Mouse (Mus musculus): ENCODE measurements around the gene Fgfr2. TPM values are rescaled to one million over a fixed set of nuclear protein-coding genes. Genes with fewer than 3 reads are reported as not detected.

Gene Fgfr2
- total RNA-seq, 2 experiments from 2014 or later = not detected

DNA sequence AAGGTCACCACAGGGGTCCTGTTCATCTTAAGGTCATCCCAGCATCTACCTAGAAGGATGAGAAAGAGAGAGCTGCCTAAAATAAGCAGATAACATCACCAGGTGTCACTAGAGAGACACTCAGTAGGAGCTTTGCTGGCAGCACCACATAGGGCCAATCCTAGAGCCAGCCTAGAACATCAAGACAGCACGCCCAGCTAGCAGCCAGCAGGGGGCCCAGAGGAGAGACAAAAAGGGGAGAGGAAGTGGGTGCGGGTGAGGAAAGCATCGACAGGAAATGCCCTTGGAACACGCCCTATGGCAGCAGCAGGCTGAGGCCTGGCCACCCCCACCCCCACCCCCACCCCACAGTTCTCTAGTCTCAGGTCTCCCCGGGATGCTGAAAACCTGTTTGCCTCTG lies 388.0 kb downstream of the Fgfr2 start:
- ATAC-seq (replicated peaks; ENCODE audit: poor library complexity) = peak; percentile 88

DNA sequence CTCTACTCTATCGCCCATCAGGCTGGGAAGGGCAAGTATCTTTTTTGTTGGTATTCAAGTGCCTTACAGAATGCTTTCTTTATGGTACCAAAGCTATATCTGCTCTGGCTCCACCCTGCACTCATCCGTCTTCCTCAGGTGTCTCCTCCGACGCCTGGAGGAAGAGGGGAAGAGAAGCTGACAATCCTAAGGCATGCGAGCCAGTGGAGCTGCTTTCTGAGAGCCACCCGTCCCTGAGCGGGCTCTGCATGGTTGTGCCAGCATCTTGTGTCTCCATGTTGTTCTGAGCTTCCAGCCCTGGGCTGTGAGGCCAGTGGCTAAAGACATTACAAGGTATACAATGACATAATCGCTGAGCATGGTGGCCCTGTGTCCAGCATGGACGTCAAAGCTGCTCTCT lies 388.9 kb downstream of the Fgfr2 start:
- ATAC-seq (replicated peaks; ENCODE audit: poor library complexity) = no peak

DNA sequence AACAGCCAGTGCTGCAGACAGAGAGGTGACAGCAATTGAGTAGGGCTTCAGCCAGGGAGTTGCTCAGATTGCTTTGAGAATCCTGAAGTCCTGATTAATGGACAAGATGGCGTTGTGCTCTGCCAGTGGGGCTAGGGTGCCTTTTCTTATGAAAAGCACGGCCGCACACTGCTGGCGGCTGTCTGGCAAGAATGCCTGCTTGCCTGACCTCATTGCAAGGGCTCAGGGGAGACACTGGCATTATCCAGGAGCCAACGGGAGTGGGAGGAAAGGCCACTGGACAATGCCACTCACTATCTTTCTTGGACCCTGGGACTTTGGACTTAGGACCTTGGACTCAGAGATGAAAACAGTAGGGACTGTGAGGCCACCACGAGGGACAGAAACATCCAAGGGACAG lies 389.6 kb downstream of the Fgfr2 start:
- no peak for ATAC-seq (replicated peaks; ENCODE audit: poor library complexity)

DNA sequence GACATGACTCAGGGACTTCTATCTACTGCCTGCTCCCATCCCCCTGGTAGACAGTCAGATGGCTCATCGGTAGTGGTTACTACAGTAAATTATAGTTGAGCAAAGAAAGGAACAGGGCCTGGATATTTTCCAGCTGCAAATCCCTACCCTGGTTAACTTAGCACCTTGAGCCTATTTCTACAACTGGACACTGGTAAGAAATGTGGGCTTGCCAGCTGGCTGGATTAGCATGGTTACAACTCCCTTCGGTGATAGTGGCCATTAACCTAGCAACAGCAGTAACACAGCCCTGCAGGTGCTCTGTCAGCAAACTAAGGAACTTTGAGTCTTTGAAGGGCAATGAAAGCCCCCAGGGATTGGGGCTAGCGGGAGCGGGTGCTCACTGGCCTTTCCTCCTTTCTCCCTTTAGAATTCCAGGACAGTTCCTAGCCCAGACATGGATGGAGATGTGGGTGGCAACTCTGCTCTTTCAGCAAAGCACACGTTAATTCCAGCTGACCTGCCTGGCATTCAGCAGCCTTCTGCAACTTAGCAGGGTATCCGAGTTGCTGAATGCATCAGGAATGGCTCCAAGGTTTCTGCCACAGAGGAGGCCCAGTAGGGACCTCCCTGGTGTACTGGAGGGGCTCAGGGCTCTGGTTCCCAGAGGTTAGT lies 390.9 kb downstream of the Fgfr2 start:
- no peak for ATAC-seq (replicated peaks; ENCODE audit: poor library complexity)

DNA sequence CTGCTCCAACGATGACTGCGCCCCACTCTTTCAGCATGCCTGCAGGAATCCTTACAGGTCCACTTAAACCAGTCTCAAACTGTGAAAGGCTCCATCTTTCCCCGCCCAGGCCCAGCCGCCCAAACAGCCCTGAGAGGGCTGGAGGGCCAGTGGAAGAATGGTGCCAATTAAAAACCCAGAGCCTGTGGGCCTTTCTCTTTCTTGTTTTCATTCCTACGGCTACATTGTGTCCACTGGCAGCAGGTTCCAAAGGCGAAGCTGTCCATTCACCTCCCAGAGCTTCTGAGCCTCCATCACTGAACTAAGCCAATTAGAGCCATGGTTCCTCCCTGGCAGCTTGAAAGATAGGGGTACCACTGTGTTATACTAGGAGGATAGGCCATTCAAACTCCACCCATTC lies 391.6 kb downstream of the Fgfr2 start:
- ATAC-seq (replicated peaks; ENCODE audit: poor library complexity) = no peak

DNA sequence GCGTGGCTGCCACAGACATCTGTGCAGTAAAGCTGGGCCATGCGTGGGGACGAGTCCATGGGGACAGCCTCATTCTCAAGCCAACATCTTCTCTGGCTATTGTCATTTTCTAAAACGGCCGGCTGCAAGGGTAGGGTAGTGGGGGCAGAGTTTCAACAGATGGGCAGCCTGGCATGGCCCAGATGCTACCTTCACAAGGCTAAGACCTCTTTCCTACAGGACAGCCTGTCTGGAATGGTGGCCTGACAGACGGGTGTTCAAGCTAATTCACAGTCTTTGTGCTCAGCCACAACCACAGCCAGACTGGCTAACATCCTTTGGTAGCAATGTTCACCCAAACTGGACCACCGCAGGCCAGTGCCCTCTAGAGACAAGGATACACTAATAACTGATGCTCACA lies 392.6 kb downstream of the Fgfr2 start:
- no peak for ATAC-seq (replicated peaks; ENCODE audit: poor library complexity)

DNA sequence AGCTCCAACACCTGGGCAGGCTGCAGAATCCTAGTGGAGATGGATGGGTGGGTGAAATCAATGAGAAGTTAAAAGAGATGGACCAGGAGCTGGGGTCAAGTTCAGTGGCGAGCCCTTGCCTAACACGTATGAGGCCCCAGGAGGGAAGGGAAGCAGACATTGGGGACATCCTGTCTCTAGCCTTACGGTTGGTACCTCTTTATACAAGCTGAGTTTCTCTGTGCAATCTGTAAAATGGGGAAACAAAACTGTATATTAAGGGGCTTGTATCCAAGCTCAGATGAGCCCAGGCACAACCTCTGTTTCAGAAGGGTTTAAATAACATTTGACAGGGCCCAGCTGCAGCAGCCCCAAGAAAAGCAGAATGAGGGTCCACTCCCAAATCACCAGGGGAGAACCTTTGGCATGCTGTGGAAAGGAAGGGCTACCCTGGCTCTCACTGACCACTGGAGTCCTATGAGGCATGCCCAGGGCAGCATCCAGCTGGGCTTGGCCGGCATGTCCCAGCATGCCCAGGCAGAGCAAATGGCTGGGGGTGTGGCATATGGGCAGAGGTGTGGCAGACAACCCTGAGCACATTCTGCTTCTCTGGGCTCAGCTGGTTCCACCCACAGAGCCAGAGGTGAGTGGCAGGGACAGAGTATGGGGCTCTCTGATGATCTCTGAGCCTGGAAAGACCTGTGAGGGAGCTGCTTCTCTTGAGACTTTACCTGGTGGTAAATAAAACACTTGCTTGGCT lies 393.9 kb downstream of the Fgfr2 start:
- ATAC-seq (replicated peaks; ENCODE audit: poor library complexity) = peak; percentile 49

DNA sequence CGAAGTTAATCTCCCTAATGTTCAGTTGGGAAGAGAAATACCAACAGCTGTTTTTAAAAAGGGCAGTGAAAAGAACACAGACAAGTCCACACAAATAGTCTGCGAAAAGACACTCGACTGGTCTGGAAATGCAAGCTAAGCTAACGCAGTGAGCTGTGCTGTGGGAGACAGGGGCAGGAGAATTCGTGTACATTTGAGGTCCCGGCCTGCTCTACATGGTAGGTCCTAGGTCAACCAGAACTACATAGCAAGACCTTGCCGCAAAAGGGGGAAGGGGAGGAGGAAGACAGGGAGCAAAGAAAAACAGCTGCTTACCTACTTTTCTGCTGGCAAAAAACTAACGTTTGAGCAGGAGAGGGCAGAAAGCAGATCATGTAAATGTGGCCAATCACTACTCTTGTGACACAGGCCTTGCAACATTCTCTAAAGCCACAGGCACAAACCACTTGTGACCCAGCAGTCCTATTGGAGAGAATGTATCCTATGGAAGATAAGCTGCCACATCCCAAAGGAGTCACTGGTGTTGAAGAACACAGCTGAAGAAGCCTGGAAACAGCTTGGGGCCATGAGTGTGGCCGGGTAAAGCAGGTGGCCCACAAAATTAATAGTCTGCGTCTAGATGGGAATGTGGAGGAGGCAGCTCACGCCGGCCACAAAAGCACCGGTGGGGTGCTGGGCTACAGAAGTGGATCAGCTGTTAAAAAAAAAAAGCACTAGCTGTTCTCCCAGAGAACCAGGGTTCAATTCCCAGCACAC lies 396.9 kb downstream of the Fgfr2 start:
- ATAC-seq (replicated peaks; ENCODE audit: poor library complexity) = peak; percentile 70

DNA sequence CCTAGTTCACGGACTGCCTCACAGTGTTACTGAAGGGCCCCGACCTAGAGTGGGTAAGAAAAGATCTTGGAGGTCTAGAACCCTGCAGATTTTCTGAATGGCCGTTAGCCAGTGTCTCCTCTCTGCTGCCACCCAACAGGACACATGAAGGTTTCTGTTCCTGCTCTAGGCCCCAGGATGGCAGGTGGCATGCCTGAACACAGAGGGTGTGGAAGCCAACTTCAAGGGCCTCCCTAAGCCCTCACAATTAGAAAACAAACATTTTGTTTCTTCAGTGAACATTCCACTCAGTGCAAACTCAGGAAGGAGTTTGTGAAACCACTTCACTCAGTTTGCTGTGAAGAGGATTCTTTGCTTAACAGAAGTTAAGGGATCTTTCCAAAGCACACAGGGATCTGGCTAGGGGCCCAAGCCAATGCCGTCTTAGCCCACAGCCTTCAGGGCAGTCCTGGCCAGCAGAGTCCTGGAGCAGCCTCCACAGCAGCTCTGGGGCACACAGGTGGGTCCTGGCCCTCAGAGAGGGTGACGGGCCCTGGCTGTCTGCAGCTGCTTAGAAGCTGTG lies 398.6 kb downstream of the Fgfr2 start:
- no peak for ATAC-seq (replicated peaks; ENCODE audit: poor library complexity)

DNA sequence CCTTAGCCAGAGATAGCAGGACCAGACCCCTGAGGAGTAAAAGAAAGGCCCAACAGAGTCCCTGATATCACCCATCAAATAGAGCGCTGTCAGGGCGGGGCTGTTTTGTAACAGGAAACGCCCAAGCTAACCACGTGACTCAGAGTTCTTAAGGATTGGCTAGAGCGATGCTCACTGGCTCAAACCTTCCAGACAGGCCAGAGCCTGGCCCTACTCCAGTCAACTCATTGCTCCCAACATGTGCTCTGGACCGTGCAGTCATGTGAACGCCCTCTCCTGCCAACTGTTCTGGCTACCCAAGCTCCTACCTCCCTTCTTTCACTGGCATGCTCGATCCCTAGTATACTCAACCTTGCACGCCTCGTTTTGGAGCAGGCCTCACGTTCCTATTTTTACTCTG lies 399.2 kb downstream of the Fgfr2 start:
- ATAC-seq (replicated peaks; ENCODE audit: poor library complexity) = peak; percentile 65

DNA sequence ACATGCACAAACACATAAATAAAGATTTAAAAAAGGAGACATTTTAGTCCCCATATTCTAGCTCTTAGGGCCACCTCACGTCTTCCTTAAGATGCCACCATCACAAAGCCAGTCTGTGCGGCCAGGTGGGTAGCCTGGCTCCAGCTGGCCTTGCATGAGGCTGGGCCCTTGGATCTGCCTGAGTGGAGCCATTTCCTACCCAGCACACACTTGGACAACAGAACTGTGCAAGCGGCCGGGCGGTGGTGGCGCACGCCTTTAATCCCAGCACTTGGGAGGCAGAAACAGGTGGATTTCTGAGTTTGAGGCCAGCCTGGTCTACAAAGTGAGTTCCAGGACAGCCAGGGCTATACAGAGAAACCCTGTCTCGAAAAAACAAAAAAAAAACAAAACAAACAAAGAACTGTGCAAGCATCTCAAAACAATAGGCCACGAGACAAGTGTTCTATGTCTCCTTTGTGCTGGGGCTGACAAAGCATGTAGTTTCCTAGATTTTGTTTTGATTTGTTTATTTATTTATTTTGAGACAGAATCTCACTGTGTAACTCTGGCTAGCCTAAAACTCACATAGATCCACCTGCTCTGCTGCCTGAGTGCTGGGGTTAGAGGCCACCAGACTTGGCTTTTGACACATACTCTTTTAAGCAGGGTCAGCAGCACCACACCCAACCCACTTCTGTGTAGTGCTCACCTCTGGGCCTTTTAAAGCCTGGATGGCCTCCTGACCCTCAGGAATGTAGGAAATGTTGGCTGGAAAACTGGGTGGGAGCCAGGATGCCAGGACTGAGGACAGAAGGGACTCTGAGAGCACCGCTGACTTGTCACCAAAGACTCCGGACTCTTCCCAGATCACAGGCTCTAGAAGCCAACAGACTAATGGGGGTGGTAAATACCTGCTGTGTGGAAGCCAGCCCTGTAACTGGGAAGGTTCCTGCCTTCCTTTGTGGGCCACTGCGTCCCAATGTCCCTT lies 400.5 kb downstream of the Fgfr2 start:
- no peak for ATAC-seq (replicated peaks; ENCODE audit: poor library complexity)

DNA sequence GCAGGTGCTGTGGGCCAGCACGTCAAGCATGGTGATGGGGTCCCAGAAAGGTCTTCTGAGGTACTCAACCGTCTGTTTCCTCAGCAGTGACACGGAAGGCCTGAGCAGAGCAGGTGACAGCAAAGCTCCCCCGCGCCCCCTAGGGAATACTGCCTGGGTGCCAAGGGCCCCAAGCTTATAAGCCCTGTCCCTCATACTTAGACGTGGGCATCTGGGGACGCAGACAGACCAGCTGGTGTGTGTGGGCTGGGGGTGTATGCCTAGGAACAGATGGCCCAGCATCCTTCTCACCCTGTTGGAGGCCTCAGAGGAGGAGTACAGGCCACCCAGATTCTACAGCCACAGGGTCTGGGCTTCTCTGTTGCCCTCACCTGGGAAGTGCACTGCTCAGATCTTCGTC lies 402.6 kb downstream of the Fgfr2 start:
- ATAC-seq (replicated peaks; ENCODE audit: poor library complexity) = no peak

DNA sequence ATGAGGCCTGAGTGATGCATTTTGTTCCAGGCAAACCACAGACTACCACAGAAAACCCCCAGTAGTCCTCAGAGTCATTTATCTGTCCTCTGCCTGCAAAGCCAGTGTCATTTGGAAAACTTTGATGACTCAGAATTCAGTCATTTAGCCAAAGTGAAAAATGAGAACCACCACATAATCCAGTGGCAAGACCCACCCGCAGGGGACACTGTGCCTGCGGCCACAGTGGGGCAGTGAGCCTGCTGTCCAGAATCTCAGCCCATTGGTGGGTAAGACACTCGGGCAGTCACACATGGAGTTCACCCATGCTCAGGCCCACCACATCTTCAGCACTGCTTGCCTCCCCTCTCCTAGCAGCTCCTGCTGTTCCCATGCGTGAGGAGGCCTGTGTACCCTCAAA lies 403.6 kb downstream of the Fgfr2 start:
- no peak for ATAC-seq (replicated peaks; ENCODE audit: poor library complexity)

DNA sequence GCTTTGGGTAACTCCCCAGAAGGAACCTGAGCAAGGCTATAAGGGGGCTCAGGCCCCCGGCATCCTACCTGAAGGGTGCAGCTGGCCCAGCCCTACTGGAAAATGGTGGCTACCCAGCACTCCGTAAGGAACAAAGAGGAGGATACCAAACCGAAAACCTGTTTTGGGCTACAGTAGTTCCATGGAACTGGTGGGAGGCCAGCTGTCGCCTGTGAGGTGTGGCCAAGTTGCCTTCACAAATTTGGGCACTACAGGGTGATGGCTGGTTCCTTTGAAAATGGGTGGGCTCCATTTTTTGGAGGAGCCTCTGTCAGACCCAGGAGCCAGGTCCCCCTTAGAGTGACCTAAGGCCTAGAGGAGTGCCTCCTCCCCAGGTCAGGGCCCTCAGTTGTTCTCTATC lies 407.9 kb downstream of the Fgfr2 start:
- no peak for ATAC-seq (replicated peaks; ENCODE audit: poor library complexity)

DNA sequence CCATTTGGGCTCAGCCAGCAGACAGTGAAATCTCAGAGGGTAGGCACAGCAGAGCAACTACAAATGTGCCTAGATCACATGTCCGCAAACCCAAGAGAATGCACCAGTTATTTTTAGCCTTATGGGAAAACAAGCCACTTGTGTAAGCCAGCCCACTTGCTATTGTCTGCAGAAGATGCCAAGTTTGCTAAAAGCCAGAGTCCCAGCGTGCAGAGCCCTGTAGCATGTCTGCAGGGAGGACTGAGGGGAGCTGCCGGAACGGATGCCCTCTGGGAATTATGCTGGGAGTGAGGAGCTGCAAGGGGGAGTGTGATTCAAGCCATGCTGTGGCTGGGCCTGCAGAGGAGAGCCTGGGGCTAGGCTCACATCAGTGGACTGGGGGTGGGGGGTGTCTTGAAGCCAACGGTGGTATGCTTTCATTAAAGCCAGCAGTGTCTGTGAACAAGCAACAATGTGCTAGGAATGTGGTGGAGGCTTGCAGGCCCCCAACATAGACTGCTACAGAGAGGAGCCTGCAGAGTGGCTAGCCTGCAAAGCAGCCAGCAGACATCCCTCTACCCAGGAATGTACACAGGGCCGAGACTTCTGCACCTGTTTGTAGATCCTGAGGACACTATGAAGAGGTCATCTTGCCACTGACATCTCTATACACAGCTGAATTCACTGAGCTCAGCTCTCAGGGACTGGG lies 408.8 kb downstream of the Fgfr2 start:
- ATAC-seq (replicated peaks; ENCODE audit: poor library complexity) = no peak

DNA sequence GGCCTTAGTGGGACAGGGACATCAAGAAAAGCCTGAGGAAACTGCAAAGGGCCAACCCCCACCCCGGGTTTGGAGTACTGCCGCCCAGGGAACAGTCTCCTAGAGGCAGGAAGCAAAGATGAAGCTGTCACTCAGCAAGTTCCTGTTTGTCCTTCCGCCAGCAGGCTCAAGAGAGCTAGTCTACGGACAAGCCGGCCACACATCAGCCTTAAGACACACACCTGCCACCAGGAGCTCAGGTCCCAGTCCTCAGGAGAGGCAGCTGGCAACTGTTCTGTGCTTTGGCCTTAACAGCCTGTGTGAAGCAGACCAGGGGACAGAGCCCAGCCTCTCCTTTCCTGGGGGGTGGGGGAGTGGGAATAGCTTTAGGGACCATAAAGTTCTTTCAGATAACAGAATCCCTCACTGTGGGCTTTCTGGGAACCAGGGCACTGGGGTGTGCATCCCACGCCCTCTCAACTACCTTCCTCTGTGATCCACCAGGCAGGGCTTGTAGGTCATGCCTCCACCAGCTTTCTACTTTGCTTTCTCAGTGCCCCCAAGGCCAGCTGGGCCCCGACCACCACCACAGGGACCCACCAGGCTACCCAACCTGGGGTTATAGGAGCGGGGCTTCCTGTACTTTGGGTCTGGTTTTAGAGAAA lies 409.5 kb downstream of the Fgfr2 start:
- ATAC-seq (replicated peaks; ENCODE audit: poor library complexity) = peak; percentile 57

DNA sequence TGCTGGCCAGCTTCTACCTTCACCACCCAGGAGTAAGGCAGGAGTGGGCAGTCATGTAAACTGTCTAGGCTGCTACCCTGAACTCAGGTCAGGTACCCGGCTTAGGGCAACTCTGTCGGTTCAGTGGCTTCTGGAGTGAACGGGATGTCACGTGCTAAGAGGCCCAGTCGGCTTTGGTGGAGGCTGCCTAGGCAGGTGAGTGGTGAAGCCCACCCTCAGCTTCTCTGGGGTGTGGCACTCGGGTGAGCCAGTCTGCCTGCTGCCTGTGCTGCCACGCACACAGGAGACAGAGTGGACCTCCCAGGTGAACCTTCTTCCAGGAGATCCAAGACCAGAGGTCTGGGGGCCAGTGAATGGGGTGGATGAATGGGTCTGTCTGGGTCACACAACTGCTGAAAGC lies 410.2 kb downstream of the Fgfr2 start:
- no peak for ATAC-seq (replicated peaks; ENCODE audit: poor library complexity)

DNA sequence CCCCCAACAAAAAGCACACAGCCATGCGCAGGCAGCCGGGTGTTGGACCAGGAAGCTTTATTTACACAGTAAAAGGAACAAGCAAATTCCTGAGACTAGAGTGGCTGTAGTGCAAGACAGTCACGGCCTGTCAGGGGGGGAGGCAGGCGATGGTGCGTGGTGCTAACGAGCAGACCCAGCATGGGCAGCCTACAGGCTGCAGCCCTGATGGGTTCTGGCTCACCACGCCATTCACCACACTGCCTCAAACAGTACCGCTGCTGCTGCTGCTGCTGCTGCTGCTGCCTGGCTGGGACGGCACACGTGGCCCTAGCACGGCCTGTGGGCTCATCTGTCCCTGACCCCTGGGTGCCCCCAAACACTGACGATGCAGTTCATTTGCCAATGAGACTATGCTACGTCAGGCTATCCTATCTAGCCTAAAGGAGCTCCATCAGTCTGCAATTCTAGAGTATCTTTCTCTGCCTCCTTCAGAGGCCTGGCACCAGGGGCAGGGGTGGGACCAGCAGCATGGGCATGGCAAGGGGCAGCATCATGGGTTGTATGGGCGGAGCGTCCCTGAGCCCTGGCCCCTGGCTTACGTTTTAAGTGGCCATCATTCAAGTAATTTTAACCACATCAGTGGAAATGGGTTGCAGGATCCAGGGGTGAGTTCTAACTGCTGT lies 411.0 kb downstream of the Fgfr2 start:
- no peak for ATAC-seq (replicated peaks; ENCODE audit: poor library complexity)

DNA sequence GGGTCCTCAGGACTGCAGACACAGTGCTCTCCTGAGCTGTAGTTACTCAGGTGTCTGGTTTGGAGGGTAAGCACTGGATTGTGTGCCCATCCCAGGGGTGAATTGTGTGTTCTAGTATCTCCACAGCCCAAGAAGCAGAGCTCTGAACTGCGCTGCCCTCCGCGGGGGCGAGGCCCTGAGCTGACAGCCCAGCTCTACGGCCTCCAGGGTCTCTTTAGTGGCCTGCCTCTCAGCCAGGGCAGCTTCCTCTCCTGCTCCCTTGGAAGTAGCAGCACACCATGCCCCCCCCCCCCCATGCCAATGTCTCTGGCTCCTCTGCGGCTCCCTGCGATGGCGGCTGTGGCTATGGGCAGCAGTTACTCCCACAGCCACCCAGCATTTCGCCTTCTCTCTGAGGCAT lies 411.6 kb downstream of the Fgfr2 start:
- no peak for ATAC-seq (replicated peaks; ENCODE audit: poor library complexity)
